Mouse (Mus musculus): ENCODE data around the gene Atp8a1.

- TF ChIP-seq TAL1 (IDR thresholded peaks at IDR 0.05; ENCODE audit: low read length) (no peak), GATA1 (IDR thresholded peaks at IDR 0.05; ENCODE audit: low read length) (no peak)
Measured at GRCm38 (mm10) chr5:67752007-67752406, 95.2 kb downstream of the Atp8a1 start.

Measured in erythroblast, embryonic 14.5 days (primary cell).